Mouse (Mus musculus): ENCODE data around the gene Sike1. TPM values are rescaled to one million over a fixed set of nuclear protein-coding genes. Genes with fewer than 3 reads are reported as not detected.
A peak's percentile ranks its signal among the peaks of the same experiment; 100 is the strongest.

Sike1 gene
- polyA plus RNA-seq, 1 experiment from 2014 or later = 67.0 TPM

DNA sequence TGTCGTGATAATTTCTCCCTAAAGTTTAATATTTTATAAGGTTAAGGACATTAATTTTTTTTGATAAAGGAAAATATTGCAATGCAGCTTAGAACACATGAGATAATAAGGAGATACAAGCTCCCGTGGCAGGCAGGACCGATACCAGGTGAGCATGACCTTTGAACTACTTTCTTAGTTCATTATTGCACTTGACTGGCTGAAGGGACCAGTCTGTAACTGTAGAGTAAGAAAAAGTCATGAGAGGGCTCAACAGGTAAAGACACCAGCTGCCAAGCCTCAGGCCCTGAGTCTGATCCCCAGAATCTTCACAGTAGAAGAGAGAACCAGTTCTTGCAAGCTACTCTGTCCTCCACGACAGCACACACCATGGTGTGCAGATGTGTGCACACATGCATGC is 18.6 kb upstream of the Sike1 start:
- Histone ChIP-seq H3K36me3 (replicated peaks; ENCODE audit: control insufficient read depth, insufficient read depth) (no peaks in the 10 kb centered on the region), H3K9ac (no peak overlapping the region), H3K9me3 (ENCODE audit: control insufficient read depth, low read length) (no peaks in the 10 kb centered on the region), H3K4me3 (replicated peaks; ENCODE audit: low read length) (no peak overlapping the region), H3K4me2 (replicated peaks) (no peak overlapping the region), H3K27ac (no peak overlapping the region), H3K4me1 (replicated peaks; ENCODE audit: control insufficient read depth, insufficient read depth, low read length) (0 out of 2 replicates have a peak, but pooled peaks cover 8% of the 10 kb centered on the region), H3K27me3 (ENCODE audit: control insufficient read depth, insufficient read depth, low read length) (no peaks in the 10 kb centered on the region)
- WGBS = 88% methylated on average over 4 of the region's 4 CpGs
- no peak for DNase-seq (ENCODE audit: low spot score)
- no peak for ATAC-seq (ENCODE audit: low FRiP score)

DNA sequence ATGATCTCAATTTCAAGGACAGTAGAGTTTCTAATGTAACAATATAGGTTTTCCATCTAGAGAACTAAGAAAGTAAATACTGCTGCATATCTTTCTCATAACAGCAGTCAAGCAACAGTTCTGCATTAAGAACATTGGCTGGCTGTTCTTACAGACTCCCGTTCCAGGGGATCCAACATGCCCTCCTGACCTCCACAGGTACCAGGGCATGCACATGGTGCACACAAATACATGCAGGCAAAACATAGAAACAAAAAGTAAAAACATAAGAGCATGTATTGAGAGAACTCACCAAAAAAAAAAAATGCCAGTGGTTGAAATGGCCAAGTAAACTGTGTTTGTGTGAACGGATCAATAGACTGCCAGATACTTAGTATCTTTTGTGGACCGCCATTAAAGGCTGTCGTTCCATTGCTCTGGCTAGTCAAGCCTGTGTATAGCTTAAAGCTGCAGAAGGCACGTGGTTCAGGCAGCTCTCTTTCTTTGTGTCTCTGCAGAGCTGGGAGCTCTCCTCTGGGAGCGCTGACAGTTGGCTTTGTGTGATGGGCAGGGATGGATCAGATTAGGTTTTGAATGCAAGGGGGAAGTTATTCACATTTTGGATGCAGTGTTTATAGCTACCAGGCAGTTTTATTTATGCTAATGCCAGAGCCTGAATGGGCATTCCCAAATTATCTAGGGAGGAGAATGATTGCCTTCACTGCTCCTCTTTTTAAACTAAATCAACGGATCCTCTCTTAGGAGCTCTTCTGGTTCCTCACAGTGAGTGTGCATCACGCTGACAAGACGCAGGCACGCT is 15.8 kb upstream of the Sike1 start:
- WGBS = 16% methylated on average over 10 of the region's 10 CpGs
- H3K27me3 ChIP-seq (ENCODE audit: control insufficient read depth, insufficient read depth, low read length) = no peaks in the 10 kb centered on the region
- peak overlapping the region; percentile 60 for H3K9ac ChIP-seq
- 0 out of 2 replicates have a peak, but pooled peaks cover 8% of the 10 kb centered on the region for H3K4me1 ChIP-seq (replicated peaks; ENCODE audit: control insufficient read depth, insufficient read depth, low read length)
- H3K9me3 ChIP-seq (ENCODE audit: control insufficient read depth, low read length) = no peaks in the 10 kb centered on the region
- ATAC-seq (ENCODE audit: low FRiP score) (peak; percentile 98), DNase-seq (ENCODE audit: low spot score) (peak; percentile 73)
- peak overlapping the region; percentile 51 for H3K4me2 ChIP-seq (replicated peaks)
- peak overlapping the region; percentile 11; the same call in 1 of the 2 replicates for H3K4me3 ChIP-seq (replicated peaks; ENCODE audit: low read length)
- no peaks in the 10 kb centered on the region for H3K36me3 ChIP-seq (replicated peaks; ENCODE audit: control insufficient read depth, insufficient read depth)
- peak overlapping the region; percentile 89 for H3K27ac ChIP-seq

DNA sequence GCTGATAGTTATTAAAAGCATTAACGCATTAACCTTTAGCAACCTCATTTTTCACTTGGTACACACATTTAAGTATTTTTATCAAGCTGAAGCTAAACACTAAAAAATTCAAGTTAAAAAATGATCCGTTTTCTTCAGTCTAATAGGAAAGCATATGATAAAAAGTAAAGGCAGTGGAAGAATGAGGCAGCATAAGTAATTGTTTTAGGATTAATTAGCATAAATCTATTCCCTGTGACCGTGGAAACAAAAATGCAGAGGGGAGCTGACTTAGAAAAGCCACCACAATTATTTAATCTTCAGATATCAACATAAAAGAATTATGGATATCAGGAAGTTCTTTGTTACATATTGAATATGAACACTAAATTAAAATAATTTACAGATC is 15.2 kb upstream of the Sike1 start:
- DNase-seq (ENCODE audit: low spot score) (peak; percentile 56), ATAC-seq (ENCODE audit: low FRiP score) (no peak)
- peak overlapping the region; percentile 89 for H3K27ac ChIP-seq
- WGBS = 20% methylated on average over 3 of the region's 3 CpGs
- no peaks in the 10 kb centered on the region for H3K9me3 ChIP-seq (ENCODE audit: control insufficient read depth, low read length)
- H3K4me2 ChIP-seq (replicated peaks) = peak overlapping the region; percentile 51
- H3K36me3 ChIP-seq (replicated peaks; ENCODE audit: control insufficient read depth, insufficient read depth) = no peaks in the 10 kb centered on the region
- peak overlapping the region; percentile 60 for H3K9ac ChIP-seq
- 0 out of 2 replicates have a peak, but pooled peaks cover 8% of the 10 kb centered on the region for H3K4me1 ChIP-seq (replicated peaks; ENCODE audit: control insufficient read depth, insufficient read depth, low read length)
- H3K27me3 ChIP-seq (ENCODE audit: control insufficient read depth, insufficient read depth, low read length) = no peaks in the 10 kb centered on the region
- H3K4me3 ChIP-seq (replicated peaks; ENCODE audit: low read length) = peak overlapping the region; percentile 11; the same call in 1 of the 2 replicates

DNA sequence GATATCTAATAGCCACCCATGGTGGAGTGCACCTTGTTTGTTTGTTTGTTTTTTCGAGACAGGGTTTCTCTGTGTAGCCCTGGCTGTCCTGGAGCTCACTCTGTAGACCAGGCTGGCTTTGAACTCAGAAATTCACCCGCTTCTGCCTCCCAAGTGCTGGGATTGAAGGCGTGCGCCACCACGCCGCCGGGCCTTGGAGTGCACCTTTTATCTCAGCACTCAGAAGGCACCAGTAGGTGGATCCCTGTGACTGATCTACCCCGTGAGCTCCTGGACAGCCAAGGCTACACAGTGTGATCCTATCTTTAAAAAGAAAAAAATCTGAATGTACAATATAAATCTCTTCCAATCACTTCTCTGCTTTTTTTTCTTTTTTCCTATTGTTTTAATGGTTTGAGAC is 4.5 kb upstream of the Sike1 start:
- ATAC-seq (ENCODE audit: low FRiP score) (no peak), DNase-seq (ENCODE audit: low spot score) (no peak)
- Histone ChIP-seq H3K4me3 (replicated peaks; ENCODE audit: low read length) (no peak overlapping the region), H3K9ac (no peak overlapping the region), H3K27ac (no peak overlapping the region), H3K4me2 (replicated peaks) (no peak overlapping the region), H3K4me1 (replicated peaks; ENCODE audit: control insufficient read depth, insufficient read depth, low read length) (peaks cover under 1% of the 10 kb centered on the region), H3K36me3 (replicated peaks; ENCODE audit: control insufficient read depth, insufficient read depth) (no peaks in the 10 kb centered on the region), H3K27me3 (ENCODE audit: control insufficient read depth, insufficient read depth, low read length) (no peaks in the 10 kb centered on the region), H3K9me3 (ENCODE audit: control insufficient read depth, low read length) (no peaks in the 10 kb centered on the region)
- 77% methylated on average over 8 of the region's 8 CpGs for WGBS

DNA sequence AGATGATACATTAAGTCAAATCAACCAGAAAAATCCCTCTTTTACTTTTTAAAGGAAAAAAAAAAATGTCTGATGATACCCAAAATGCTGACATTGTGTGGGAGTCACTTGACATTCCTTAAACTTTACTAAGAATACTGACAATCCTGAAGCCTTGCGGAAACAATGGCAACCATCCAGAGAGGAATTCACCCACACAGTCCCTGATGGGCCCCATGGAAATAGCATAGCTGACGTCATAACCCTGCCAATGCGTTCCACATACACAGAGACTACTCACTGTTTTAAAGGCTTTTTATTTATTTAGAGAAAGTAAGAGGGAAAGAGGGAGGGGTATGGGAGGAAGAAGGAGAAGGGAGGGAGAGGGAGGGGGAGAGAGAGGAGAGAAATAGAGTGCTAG is 2.6 kb upstream of the Sike1 start:
- H3K27me3 ChIP-seq (ENCODE audit: control insufficient read depth, insufficient read depth, low read length) = no peaks in the 10 kb centered on the region
- no peaks in the 10 kb centered on the region for H3K9me3 ChIP-seq (ENCODE audit: control insufficient read depth, low read length)
- peaks cover 9% of the 10 kb centered on the region; the same call in 1 of the 2 replicates for H3K36me3 ChIP-seq (replicated peaks; ENCODE audit: control insufficient read depth, insufficient read depth)
- WGBS = 54% methylated on average over 3 of the region's 3 CpGs
- H3K27ac ChIP-seq = no peak overlapping the region
- ATAC-seq (ENCODE audit: low FRiP score) (no peak), DNase-seq (ENCODE audit: low spot score) (no peak)
- H3K4me3 ChIP-seq (replicated peaks; ENCODE audit: low read length) = no peak overlapping the region
- peaks cover 12% of the 10 kb centered on the region for H3K4me1 ChIP-seq (replicated peaks; ENCODE audit: control insufficient read depth, insufficient read depth, low read length)
- H3K9ac ChIP-seq = no peak overlapping the region
- H3K4me2 ChIP-seq (replicated peaks) = no peak overlapping the region

DNA sequence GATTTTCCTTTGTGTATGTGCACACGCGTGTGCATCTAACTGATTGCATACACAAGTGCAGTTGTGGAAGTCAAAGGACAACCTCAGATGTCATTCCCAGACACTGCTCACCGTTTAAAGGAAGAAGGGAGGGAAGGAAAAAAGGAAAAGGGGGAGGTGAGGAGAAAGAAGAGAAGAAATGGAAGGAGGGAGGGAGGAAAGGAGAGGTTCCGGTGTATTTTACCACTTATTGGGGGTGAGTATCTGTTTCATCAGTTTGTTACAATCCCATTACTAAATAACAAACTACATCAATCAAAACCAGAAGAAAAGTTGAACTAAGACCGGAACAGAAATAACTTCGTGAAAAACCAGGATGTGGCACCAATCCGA is 289 bp upstream of the Sike1 start:
- no peaks in the 10 kb centered on the region for H3K9me3 ChIP-seq (ENCODE audit: control insufficient read depth, low read length)
- H3K27me3 ChIP-seq (ENCODE audit: control insufficient read depth, insufficient read depth, low read length) = no peaks in the 10 kb centered on the region
- no peak for DNase-seq (ENCODE audit: low spot score)
- peak overlapping the region; percentile 48 for H3K4me3 ChIP-seq (replicated peaks; ENCODE audit: low read length)
- H3K27ac ChIP-seq = peak overlapping the region; percentile 85
- 0 out of 2 replicates have a peak, but pooled peaks have one; percentile 1 for ATAC-seq (ENCODE audit: low FRiP score)
- peaks cover 12% of the 10 kb centered on the region for H3K4me1 ChIP-seq (replicated peaks; ENCODE audit: control insufficient read depth, insufficient read depth, low read length)
- peak overlapping the region; percentile 58 for H3K4me2 ChIP-seq (replicated peaks)
- H3K36me3 ChIP-seq (replicated peaks; ENCODE audit: control insufficient read depth, insufficient read depth) = peaks cover 32% of the 10 kb centered on the region
- 52% methylated on average over 7 of the region's 7 CpGs for WGBS
- H3K9ac ChIP-seq = peak overlapping the region; percentile 75

DNA sequence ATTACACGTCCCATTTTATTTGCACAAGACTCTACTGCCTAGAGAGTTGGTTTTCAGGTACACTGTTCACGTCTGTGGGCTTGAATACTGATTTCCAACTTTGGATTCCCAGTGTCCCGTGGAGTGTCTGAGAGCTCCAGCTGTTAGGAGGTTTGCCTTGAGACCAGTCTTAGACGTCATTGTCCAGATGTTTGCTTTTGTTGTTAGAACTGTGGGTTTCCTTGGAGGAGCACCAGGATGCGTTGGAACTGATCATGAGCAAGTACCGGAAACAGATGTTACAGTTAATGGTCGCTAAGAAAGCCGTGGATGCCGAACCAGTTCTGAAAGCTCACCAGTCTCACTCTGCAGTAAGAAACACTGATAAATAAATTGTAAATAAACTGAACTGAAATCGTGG is 1.5 kb downstream of the Sike1 start:
- Histone ChIP-seq H3K9ac (no peak overlapping the region), H3K4me1 (replicated peaks; ENCODE audit: control insufficient read depth, insufficient read depth, low read length) (peaks cover 12% of the 10 kb centered on the region), H3K27me3 (ENCODE audit: control insufficient read depth, insufficient read depth, low read length) (no peaks in the 10 kb centered on the region), H3K4me2 (replicated peaks) (peak overlapping the region; percentile 58), H3K9me3 (ENCODE audit: control insufficient read depth, low read length) (no peaks in the 10 kb centered on the region), H3K36me3 (replicated peaks; ENCODE audit: control insufficient read depth, insufficient read depth) (peaks cover 48% of the 10 kb centered on the region), H3K27ac (no peak overlapping the region), H3K4me3 (replicated peaks; ENCODE audit: low read length) (no peak overlapping the region; the same call in 1 of the 2 replicates)
- ATAC-seq (ENCODE audit: low FRiP score) = no peak
- no peak for DNase-seq (ENCODE audit: low spot score)
- 81% methylated on average over 10 of the region's 10 CpGs for WGBS

DNA sequence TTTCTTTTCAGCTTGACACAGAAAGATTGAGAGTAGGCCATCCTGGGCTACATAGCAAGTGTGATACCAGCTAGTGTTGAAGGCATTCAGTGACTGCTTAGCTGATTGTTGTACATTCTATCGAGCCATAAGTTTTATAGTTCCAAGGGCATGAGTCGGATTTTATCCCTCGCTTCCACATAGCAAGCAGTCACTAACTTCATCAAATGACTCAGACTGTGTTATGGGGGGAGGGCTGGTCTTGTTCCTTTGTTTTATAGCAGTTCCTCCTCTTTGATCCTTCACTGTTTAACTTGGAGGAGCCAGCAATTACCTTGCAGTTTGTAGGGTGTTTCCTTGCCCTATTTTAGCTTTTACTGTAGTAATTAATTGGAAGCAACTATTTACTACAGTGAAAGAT is 2.1 kb downstream of the Sike1 start:
- Histone ChIP-seq H3K9me3 (ENCODE audit: control insufficient read depth, low read length) (no peaks in the 10 kb centered on the region), H3K9ac (no peak overlapping the region), H3K4me3 (replicated peaks; ENCODE audit: low read length) (no peak overlapping the region), H3K4me1 (replicated peaks; ENCODE audit: control insufficient read depth, insufficient read depth, low read length) (peaks cover 12% of the 10 kb centered on the region), H3K4me2 (replicated peaks) (peak overlapping the region; percentile 58; the same call in 1 of the 2 replicates), H3K27me3 (ENCODE audit: control insufficient read depth, insufficient read depth, low read length) (no peaks in the 10 kb centered on the region), H3K36me3 (replicated peaks; ENCODE audit: control insufficient read depth, insufficient read depth) (peaks cover 53% of the 10 kb centered on the region), H3K27ac (no peak overlapping the region)
- 93% methylated on average over 3 of the region's 3 CpGs for WGBS
- ATAC-seq (ENCODE audit: low FRiP score) = no peak
- DNase-seq (ENCODE audit: low spot score) = no peak

DNA sequence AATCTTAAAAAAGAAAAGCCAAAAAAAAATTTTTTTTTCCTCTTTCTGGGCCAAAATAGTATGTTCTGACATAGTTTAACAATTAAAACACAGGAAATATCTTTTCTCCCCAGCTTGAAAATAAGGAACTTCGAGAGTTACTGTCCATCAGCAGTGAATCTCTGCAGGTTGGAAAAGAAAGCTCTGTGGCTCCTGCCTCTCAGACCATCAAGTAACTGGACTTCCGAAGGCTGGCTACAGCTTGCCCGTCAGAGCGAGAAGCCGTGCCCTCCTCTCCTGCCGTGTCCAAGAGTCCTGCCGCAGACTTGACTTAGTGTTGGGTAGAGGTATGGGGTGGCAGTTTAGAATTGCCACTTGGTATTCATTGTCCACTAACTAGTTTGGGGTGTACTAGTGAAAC is 6.1 kb downstream of the Sike1 start:
- Histone ChIP-seq H3K4me3 (replicated peaks; ENCODE audit: low read length) (no peak overlapping the region), H3K4me2 (replicated peaks) (no peak overlapping the region), H3K27me3 (ENCODE audit: control insufficient read depth, insufficient read depth, low read length) (no peaks in the 10 kb centered on the region), H3K4me1 (replicated peaks; ENCODE audit: control insufficient read depth, insufficient read depth, low read length) (peaks cover 7% of the 10 kb centered on the region), H3K27ac (no peak overlapping the region), H3K9ac (no peak overlapping the region), H3K36me3 (replicated peaks; ENCODE audit: control insufficient read depth, insufficient read depth) (peaks cover 86% of the 10 kb centered on the region), H3K9me3 (ENCODE audit: control insufficient read depth, low read length) (no peaks in the 10 kb centered on the region)
- no peak for ATAC-seq (ENCODE audit: low FRiP score)
- 95% methylated on average over 7 of the region's 7 CpGs for WGBS
- DNase-seq (ENCODE audit: low spot score) = no peak
